Mouse (Mus musculus) E14TG2a.4 (cell line): ENCODE measurements around the gene Try4.

Experiments used
- CTCF ChIP-seq: conservative IDR thresholded peaks from 2 replicates; pipeline ENCODE4 v1.5.1; 2014; ENCODE audit warnings: low read length
- POU5F1 ChIP-seq: IDR thresholded peaks from 2 replicates; pipeline ENCODE4 v1.6.1; 2014; ENCODE audit warnings: low read length, borderline replicate concordance

- TF ChIP-seq CTCF (no peak), POU5F1 (no peak)
Measured at GRCm38 (mm10) chr6:41256424-41256823, 45.6 kb upstream of the Try4 start.
